Mouse (Mus musculus) liver, embryonic 14.5 days (tissue): ENCODE results near the gene Iqce.
A peak's percentile ranks its signal among the peaks of the same experiment; 100 is the strongest.

Source experiments
- CTCF ChIP-seq: IDR thresholded peaks from 2 replicates; pipeline ENCODE4 v1.5.1; 2016; ENCODE audit warnings: antibody characterized with exemption, low read depth, control low read depth
- EP300 ChIP-seq: IDR thresholded peaks from 2 replicates; pipeline ENCODE4 v1.6.1; 2016; ENCODE audit warnings: antibody characterized with exemption, low read depth

DNA sequence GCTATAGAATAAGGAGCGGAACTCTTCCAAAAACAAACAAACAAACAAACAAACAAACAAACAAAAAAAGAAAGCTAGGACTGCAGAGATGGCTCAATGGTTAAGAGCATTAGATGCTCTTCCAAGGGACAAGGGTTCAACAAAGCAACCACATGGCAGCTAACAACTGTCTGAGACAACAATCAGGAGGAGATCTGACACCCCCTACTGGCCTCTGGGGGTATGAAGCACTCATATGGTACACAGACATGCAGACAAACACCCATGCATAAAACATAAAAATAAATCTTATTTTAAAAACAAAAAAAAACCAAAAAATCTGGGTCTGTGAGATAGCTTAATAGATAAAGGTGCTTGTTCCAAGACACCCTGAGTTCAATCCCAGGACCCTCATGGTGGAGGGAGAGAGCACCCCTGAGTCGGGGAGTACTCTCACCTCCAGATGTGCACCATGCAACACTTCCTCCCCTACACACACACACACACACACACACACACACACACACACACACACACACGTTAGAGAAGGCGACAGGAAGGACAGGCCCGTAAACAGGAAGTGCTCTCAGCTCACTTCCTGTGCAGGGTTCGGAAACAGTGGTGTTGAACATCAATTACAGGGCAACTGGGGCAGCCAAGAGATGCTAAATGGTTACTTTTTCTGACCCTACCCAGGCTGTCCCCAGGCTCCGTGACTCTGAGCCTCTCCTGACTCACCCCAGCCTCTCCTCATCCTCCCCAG lies 65.7 kb downstream of the Iqce start:
- TF ChIP-seq EP300 (no peak), CTCF (peak; percentile 21; the same call in 1 of the 2 replicates)
